Comparison of ENCODE assay signal across 20 mouse cellular contexts in the genomic region with DNA sequence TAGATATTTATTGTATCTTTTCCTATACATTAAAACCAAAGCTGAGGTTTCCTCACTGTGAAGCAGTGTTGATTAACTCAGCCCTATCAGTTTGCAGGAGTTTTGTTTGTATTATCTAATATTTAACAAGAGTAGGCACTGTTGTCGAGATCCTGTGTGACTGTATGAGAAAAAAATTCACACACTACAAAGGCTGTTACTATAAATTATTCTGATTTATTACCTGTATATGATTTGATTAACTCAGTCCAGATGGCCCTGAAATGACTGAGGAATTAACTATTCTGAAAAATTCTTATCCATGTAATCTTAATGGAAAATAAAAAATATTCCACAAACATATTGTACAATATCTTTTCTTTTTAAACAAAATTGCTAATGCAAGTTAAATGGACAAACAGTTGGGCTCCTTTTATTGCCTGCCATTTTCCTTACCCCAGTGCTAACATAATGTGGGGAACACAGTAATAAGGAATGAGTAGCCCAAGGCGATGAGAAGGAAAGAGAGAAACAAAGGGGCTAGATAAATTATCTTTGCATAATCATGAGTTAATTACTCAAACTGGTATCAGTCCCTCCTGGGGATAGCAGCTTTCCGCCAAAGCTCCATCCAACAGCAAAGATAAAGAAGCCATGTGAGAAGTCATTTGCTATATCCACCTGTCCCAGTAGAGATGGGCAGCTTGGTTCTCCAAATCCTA. TPM values are rescaled to one million over a fixed set of nuclear protein-coding genes. Genes with fewer than 3 reads are reported as not detected.
DNase-seq lines count a peak whose midpoint lies in the region; ATAC-seq and TF ChIP-seq lines count a peak whose summit lies in the region.
"Had no signal": no experiment of that assay in that cellular context is flagged by ENCODE, and none has a peak within 500 bp of the region (broad histone marks: within the 10 kb centered on the region; RNA-seq: fewer than 3 reads in every experiment).

No protein-coding gene starts in this region.

- no peak overlapping the region for H3K9ac ChIP-seq in forebrain, embryonic 14.5 days (ENCODE audit: low read length)
- H3K9ac ChIP-seq in hindbrain, embryonic 15.5 days = no peak overlapping the region
- no peak overlapping the region for H3K9ac ChIP-seq in midbrain, postnatal 0 days (replicated peaks; ENCODE audit: low read length, poor library complexity, severe bottlenecking)

- H3K9me3 ChIP-seq in forebrain, embryonic 14.5 days (replicated peaks; ENCODE audit: control insufficient read depth, low read length) = no peaks in the 10 kb centered on the region
- H3K9me3 ChIP-seq in hindbrain, embryonic 15.5 days = no peaks in the 10 kb centered on the region
- no peaks in the 10 kb centered on the region for H3K9me3 ChIP-seq in midbrain, postnatal 0 days (ENCODE audit: low read length)
- H3K9me3 ChIP-seq: embryonic facial prominence, embryonic 10.5 days; limb, embryonic 10.5 days had no signal

- no peak overlapping the region for H3K4me3 ChIP-seq in embryonic fibroblast, embryonic 13.5 days (ENCODE audit: insufficient read depth, low read length)
- H3K4me3 ChIP-seq in forebrain, embryonic 14.5 days (ENCODE audit: low read depth, low read length) = no peak overlapping the region
- no peak overlapping the region for H3K4me3 ChIP-seq in hindbrain, embryonic 15.5 days
- no peak overlapping the region for H3K4me3 ChIP-seq in midbrain, postnatal 0 days (ENCODE audit: low read depth, low read length)
- H3K4me3 ChIP-seq: embryonic facial prominence, embryonic 10.5 days; layer of hippocampus, adult 2 months; limb, embryonic 10.5 days had no signal

- peaks cover 36% of the 10 kb centered on the region for H3K36me3 ChIP-seq in forebrain, embryonic 14.5 days (ENCODE audit: control insufficient read depth, insufficient read depth, low read length)
- H3K36me3 ChIP-seq in hindbrain, embryonic 15.5 days = peaks cover 21% of the 10 kb centered on the region
- peaks cover 9% of the 10 kb centered on the region for H3K36me3 ChIP-seq in midbrain, postnatal 0 days (ENCODE audit: insufficient read depth, low read length)

- WGBS in forebrain, embryonic 14.5 days = 42% methylated on average over 3 of the region's 3 CpGs
- 37% methylated on average over 3 of the region's 3 CpGs for WGBS in hindbrain, embryonic 15.5 days
- 63% methylated on average over 3 of the region's 3 CpGs for WGBS in midbrain, postnatal 0 days

- peak overlapping the region; percentile 90 for H3K27ac ChIP-seq in embryonic fibroblast, embryonic 13.5 days (ENCODE audit: insufficient read depth, low read length)
- H3K27ac ChIP-seq in forebrain, embryonic 14.5 days (ENCODE audit: low read depth, low read length) = peak overlapping the region; percentile 35; the same call in 1 of the 2 replicates
- H3K27ac ChIP-seq in hindbrain, embryonic 15.5 days (replicated peaks) = no peak overlapping the region
- no peak overlapping the region for H3K27ac ChIP-seq in midbrain, postnatal 0 days (ENCODE audit: low read depth, low read length)
- H3K27ac ChIP-seq: embryonic facial prominence, embryonic 10.5 days; layer of hippocampus, adult 2 months; limb, embryonic 10.5 days had no signal

- H3K4me1 ChIP-seq in embryonic fibroblast, embryonic 13.5 days (ENCODE audit: control insufficient read depth, insufficient read depth, low read length) = peaks cover 14% of the 10 kb centered on the region
- H3K4me1 ChIP-seq in forebrain, embryonic 14.5 days (ENCODE audit: control insufficient read depth, insufficient read depth, low read length) = no peaks in the 10 kb centered on the region
- H3K4me1 ChIP-seq in hindbrain, embryonic 15.5 days (replicated peaks) = no peaks in the 10 kb centered on the region
- H3K4me1 ChIP-seq in midbrain, postnatal 0 days (ENCODE audit: insufficient read depth, low read length) = no peaks in the 10 kb centered on the region
- H3K4me1 ChIP-seq: limb, embryonic 10.5 days had no signal

- no peak for TF ChIP-seq POLR2A in embryonic fibroblast, embryonic 13.5 days (IDR thresholded peaks at IDR 0.05; ENCODE audit: low read depth, low read length)

- DNase-seq in forebrain, embryonic 14.5 days (ENCODE audit: low spot score) = peak; percentile 72
- DNase-seq in midbrain, postnatal 0 days (ENCODE audit: low spot score) = peak; percentile 37
- no peak for DNase-seq in kidney, adult 18-20 months
- DNase-seq in liver = no peak
- no peak for DNase-seq in kidney, adult 11 months
- DNase-seq in Muller cell, postnatal 12 days (ENCODE audit: inconsistent ontology term) = no peak
- DNase-seq: cerebellum, adult 11-12 months; gastrocnemius, postnatal 25 days; kidney, postnatal 10 days; lung, adult 18-20 months; lung, postnatal 14 days; right cerebral cortex, postnatal 4 days had no signal

- no peaks in the 10 kb centered on the region for H3K27me3 ChIP-seq in forebrain, embryonic 14.5 days (replicated peaks; ENCODE audit: control insufficient read depth, insufficient read depth, low read length)
- H3K27me3 ChIP-seq in hindbrain, embryonic 15.5 days = no peaks in the 10 kb centered on the region
- no peaks in the 10 kb centered on the region for H3K27me3 ChIP-seq in midbrain, postnatal 0 days (ENCODE audit: insufficient read depth, low read length)
- H3K27me3 ChIP-seq: Patski had no signal

- TF ChIP-seq CTCF in embryonic fibroblast, embryonic 13.5 days (IDR thresholded peaks at IDR 0.05; ENCODE audit: borderline replicate concordance, insufficient read depth, low read length) = no peak
- TF ChIP-seq CTCF in midbrain, postnatal 0 days (IDR thresholded peaks at IDR 0.05) = no peak

- ATAC-seq in forebrain, embryonic 14.5 days = peak; percentile 87
- ATAC-seq in hindbrain, embryonic 15.5 days (ENCODE audit: low FRiP score, low read depth) = peak; percentile 63; the same call in 1 of the 2 replicates
- no peak for ATAC-seq in midbrain, postnatal 0 days (ENCODE audit: low FRiP score)
- ATAC-seq: intestine, postnatal 0 days had no signal

- H3K4me2 ChIP-seq in forebrain, embryonic 14.5 days (ENCODE audit: low read length) = no peak overlapping the region
- H3K4me2 ChIP-seq in hindbrain, embryonic 15.5 days = no peak overlapping the region
- H3K4me2 ChIP-seq in midbrain, postnatal 0 days (ENCODE audit: low read depth, low read length, poor library complexity, severe bottlenecking) = no peak overlapping the region
- H3K4me2 ChIP-seq: liver, embryonic 11.5 days had no signal

RNA-seq across cellular contexts. Expression of gene Slc30a7, which starts 57.8 kb away (rescaled TPM):
- polyA plus RNA-seq in embryonic fibroblast, embryonic 13.5 days (2011; ENCODE audit: insufficient read length, low read depth, missing spikeins) = 53.1 TPM in 2 replicates
- polyA plus RNA-seq in forebrain, embryonic 14.5 days (2014; fragmentation: Nextera tagmentation; extraction: Ambion mirVana) = 22.2 and 23.1 TPM in 2 replicates
- polyA plus RNA-seq in hindbrain, embryonic 15.5 days (2015; fragmentation: Nextera tagmentation; extraction: Ambion mirVana) = 16.7 and 21.0 TPM in 2 replicates
- 28.6 and 46.6 TPM in 2 replicates for total RNA-seq in midbrain, postnatal 0 days (2014; rRNA removed)
- 9.0 and 10.6 TPM in 2 replicates for polyA plus RNA-seq in midbrain, postnatal 0 days (2015; fragmentation: Nextera tagmentation; extraction: Ambion mirVana)

RNA-seq across cellular contexts. Expression of gene Extl2, which starts 57.9 kb away (rescaled TPM):
- 24.7 and 33.9 TPM in 2 replicates for polyA plus RNA-seq in embryonic fibroblast, embryonic 13.5 days (2011; ENCODE audit: insufficient read length, low read depth, missing spikeins)
- polyA plus RNA-seq in forebrain, embryonic 14.5 days (2014; fragmentation: Nextera tagmentation; extraction: Ambion mirVana) = 29.9 and 31.4 TPM in 2 replicates
- 35.1 and 35.6 TPM in 2 replicates for polyA plus RNA-seq in hindbrain, embryonic 15.5 days (2015; fragmentation: Nextera tagmentation; extraction: Ambion mirVana)
- total RNA-seq in midbrain, postnatal 0 days (2014; rRNA removed) = 34.6 and 35.7 TPM in 2 replicates
- polyA plus RNA-seq in midbrain, postnatal 0 days (2015; fragmentation: Nextera tagmentation; extraction: Ambion mirVana) = 34.7 and 39.2 TPM in 2 replicates

Comparison
In these comparisons a context has a peak if more than half of its experiments do, and no peak if none do; other contexts are left out.
1. H3K27ac ChIP-seq: peak in embryonic fibroblast, embryonic 13.5 days (single experiment) and forebrain, embryonic 14.5 days (single experiment); none in hindbrain, embryonic 15.5 days (single experiment) and midbrain, postnatal 0 days (single experiment).
2. DNase-seq: peak in forebrain, embryonic 14.5 days (single experiment) and midbrain, postnatal 0 days (single experiment); none in kidney, adult 18-20 months (single experiment), liver (single experiment), kidney, adult 11 months (single experiment) and Muller cell, postnatal 12 days (single experiment).